Mouse (Mus musculus) B cell, adult 62 days (primary cell): Measurements from ENCODE around the gene Gm3252. TPM values are rescaled to one million over a fixed set of nuclear protein-coding genes. Genes with fewer than 3 reads are reported as not detected.

Source experiments
- total RNA-seq: library from RNA; stranded (reverse); gene quantifications from 4 replicates; pipeline ENCODE4 v1.2.4, GENCODE M21; 2023

Gm3252 gene
- total RNA-seq, result not detected in 4 replicates

GRCm38 (mm10) chr14:4726038-4726880 lies at the start of gene Gm3252:
TSS of gene Gm3252 (plus strand) at chr14:4726775.

GRCm38 (mm10) chr14:4708938-4709337 lies 17.6 kb upstream of the Gm3252 start, which contains the start of gene Gm7876:
TSS of gene Gm7876 (plus strand) at chr14:4709238.

GRCm38 (mm10) chr14:4776037-4776436 lies 49.5 kb downstream of the Gm3252 start, which contains the start of gene Gm9602:
TSS of gene Gm9602 (plus strand) at chr14:4776337.

Other genes with a start within 250 kb of the Gm3252 start
- gene Gm3182, start 245.0 kb upstream of the Gm3252 start, total RNA-seq, result not detected in 4 replicates
- not detected in 4 replicates for gene Gm3047, start 171.4 kb upstream of the Gm3252 start, total RNA-seq
- not detected in 4 replicates for gene Gm8159, start 94.4 kb upstream of the Gm3252 start, total RNA-seq
- not detected in 4 replicates for gene Gm3239, start 62.6 kb upstream of the Gm3252 start, total RNA-seq
- not detected in 4 replicates for gene Gm7876, start 17.5 kb upstream of the Gm3252 start, total RNA-seq
- not detected in 4 replicates for gene Gm9602, start 49.6 kb downstream of the Gm3252 start, total RNA-seq
- gene Gm3269, start 111.3 kb downstream of the Gm3252 start, total RNA-seq, result not detected in 4 replicates
- not detected in 4 replicates for gene Gm3264, start 128.8 kb downstream of the Gm3252 start, total RNA-seq
- gene Gm3278, start 165.6 kb downstream of the Gm3252 start, total RNA-seq, result not detected in 4 replicates